Mouse (Mus musculus) olfactory bulb, adult 2 months (tissue): ENCODE measurements around the gene Fbxl12.

Source experiments
- CTCF ChIP-seq: fragments of 200-500 bp; IDR thresholded peaks from 2 replicates; pipeline ENCODE4 v1.5.1; 2012; ENCODE audit warnings: low read depth, mild to moderate bottlenecking, low read length, moderate library complexity; ENCODE audit not compliant: insufficient read depth
- POLR2A ChIP-seq: fragments of 200-500 bp; IDR thresholded peaks from 2 replicates; pipeline ENCODE4 v1.6.1; 2012; ENCODE audit warnings: mild to moderate bottlenecking, low read depth, low read length, moderate library complexity; ENCODE audit not compliant: insufficient read depth

DNA sequence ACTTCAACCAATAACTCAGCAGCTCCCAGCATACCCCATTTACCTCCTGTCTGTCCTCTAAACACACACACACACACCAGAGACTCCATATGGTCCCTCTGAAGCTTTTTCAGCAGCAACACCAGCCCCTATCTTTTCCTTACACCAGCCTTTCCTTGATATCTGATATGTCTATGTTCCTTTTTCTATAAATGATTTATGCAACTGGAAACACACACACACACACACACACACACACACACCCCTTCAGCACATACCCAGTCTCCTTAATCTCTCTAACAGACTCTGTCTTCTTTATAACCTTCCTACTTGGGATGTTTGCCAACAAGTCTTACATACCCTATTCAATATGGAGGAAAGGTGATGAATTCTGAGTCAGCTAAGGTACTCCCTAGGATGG is 73.5 kb downstream of the Fbxl12 start:
- TF ChIP-seq CTCF (no peak), POLR2A (no peak)
